In genomic region chr16:95790691-95791090, GRCm38 (mm10) we compare ENCODE assay signal across 19 mouse cellular contexts.
DNase-seq lines count a peak whose midpoint lies in the region; ATAC-seq lines count a peak whose summit lies in the region.
"Had no signal": no experiment of that assay in that cellular context is flagged by ENCODE, and none has a peak within 500 bp of the region (broad histone marks: within the 10 kb centered on the region; RNA-seq: fewer than 3 reads in every experiment).

No protein-coding gene starts in this region.

- H3K27me3 ChIP-seq in kidney, embryonic 16.5 days (ENCODE audit: insufficient read depth, low read length), result no peaks in the 10 kb centered on the region
- H3K27me3 ChIP-seq in embryonic facial prominence, embryonic 10.5 days (replicated peaks; ENCODE audit: low read depth, poor library complexity, severe bottlenecking), result no peaks in the 10 kb centered on the region
- H3K27me3 ChIP-seq: forebrain, embryonic 12.5 days; hindbrain, embryonic 12.5 days; limb, embryonic 13.5 days had no signal

- no peak for ATAC-seq in kidney, embryonic 16.5 days (ENCODE audit: low FRiP score, low TSS enrichment)

- no peak overlapping the region for H3K9ac ChIP-seq in kidney, embryonic 16.5 days (replicated peaks; ENCODE audit: low read length)
- H3K9ac ChIP-seq: forebrain, embryonic 12.5 days; hindbrain, embryonic 12.5 days; limb, embryonic 13.5 days; liver, embryonic 14.5 days had no signal

- peaks cover 8% of the 10 kb centered on the region for H3K4me1 ChIP-seq in kidney, embryonic 16.5 days (ENCODE audit: insufficient read depth, low read length)
- peaks cover 10% of the 10 kb centered on the region for H3K4me1 ChIP-seq in embryonic facial prominence, embryonic 10.5 days
- H3K4me1 ChIP-seq: forebrain, embryonic 12.5 days had no signal

- no peak overlapping the region for H3K4me2 ChIP-seq in kidney, embryonic 16.5 days (replicated peaks; ENCODE audit: low read depth, low read length)
- H3K4me2 ChIP-seq: forebrain, embryonic 12.5 days; hindbrain, embryonic 12.5 days; limb, embryonic 13.5 days; midbrain, embryonic 11.5 days had no signal

- H3K27ac ChIP-seq in kidney, embryonic 16.5 days (ENCODE audit: low read length), result no peak overlapping the region
- no peak overlapping the region for H3K27ac ChIP-seq in embryonic facial prominence, embryonic 10.5 days (replicated peaks)
- H3K27ac ChIP-seq: forebrain, embryonic 12.5 days; gastrocnemius, adult 2 months; hindbrain, embryonic 12.5 days; kidney, postnatal 0 days; limb, embryonic 13.5 days; liver, embryonic 14.5 days had no signal

- 50% methylated on average over 4 of the region's 4 CpGs for WGBS in kidney, embryonic 16.5 days
- 86% methylated on average over 4 of the region's 4 CpGs for WGBS in embryonic facial prominence, embryonic 10.5 days

- H3K36me3 ChIP-seq in kidney, embryonic 16.5 days (ENCODE audit: insufficient read depth, low read length), result no peaks in the 10 kb centered on the region
- H3K36me3 ChIP-seq in embryonic facial prominence, embryonic 10.5 days (replicated peaks), result no peaks in the 10 kb centered on the region
- H3K36me3 ChIP-seq: forebrain, embryonic 12.5 days; hindbrain, embryonic 12.5 days; limb, embryonic 13.5 days had no signal

- no peaks in the 10 kb centered on the region for H3K9me3 ChIP-seq in kidney, embryonic 16.5 days (ENCODE audit: low read length)
- no peaks in the 10 kb centered on the region for H3K9me3 ChIP-seq in embryonic facial prominence, embryonic 10.5 days
- H3K9me3 ChIP-seq: forebrain, embryonic 12.5 days; hindbrain, embryonic 12.5 days; limb, embryonic 13.5 days had no signal

- no peak overlapping the region for H3K4me3 ChIP-seq in kidney, embryonic 16.5 days (ENCODE audit: low read length)
- H3K4me3 ChIP-seq in embryonic facial prominence, embryonic 10.5 days, result no peak overlapping the region
- H3K4me3 ChIP-seq: forebrain, embryonic 12.5 days; gastrocnemius, adult 2 months; hindbrain, embryonic 12.5 days; limb, embryonic 13.5 days had no signal

- peak; percentile 88 for DNase-seq in heart, adult 11 months
- DNase-seq in heart, adult 8-10 months (ENCODE audit: low spot score), result no peak
- peak; percentile 72 for DNase-seq in kidney, postnatal 10 days
- peak; percentile 64 for DNase-seq in Muller cell, postnatal 12 days (ENCODE audit: inconsistent ontology term)
- peak; percentile 63 for DNase-seq in kidney, postnatal 14 days
- DNase-seq in ovary, adult 18-20 months (ENCODE audit: low spot score), result no peak
- no peak for DNase-seq in embryonic facial prominence, embryonic 10.5 days (ENCODE audit: low spot score)
- DNase-seq: B cell, adult 2 months; cerebellum, adult 9-10 months; gastrocnemius, adult 2 months; right cerebral cortex, adult 18-20 months; thymus, postnatal 25 days had no signal

Comparison
In these comparisons a context has a peak if more than half of its experiments do, and no peak if none do; other contexts are left out.
1. DNase-seq: peak in heart, adult 11 months (single experiment), kidney, postnatal 10 days (single experiment), Muller cell, postnatal 12 days (single experiment) and kidney, postnatal 14 days (single experiment); none in heart, adult 8-10 months (single experiment), ovary, adult 18-20 months (single experiment) and embryonic facial prominence, embryonic 10.5 days (single experiment).